Mouse (Mus musculus) hindbrain, embryonic 10.5 days (tissue): ENCODE data around the gene Fcmr. TPM values are rescaled to one million over a fixed set of nuclear protein-coding genes. Genes with fewer than 3 reads are reported as not detected.

ENCODE experiments used
- polyA plus RNA-seq: library from polyadenylated mRNA; unstranded; fragments of >200 nt; fragmentation: Nextera tagmentation; extraction: Ambion mirVana; gene quantifications from 2 replicates; pipeline ENCODE4 v1.2.1, GENCODE M21; 2016

The Fcmr gene
- polyA plus RNA-seq, 1 experiment from 2014 or later, result not detected

Other genes with a start within 250 kb of the Fcmr start
- gene Zp3r, start 236.0 kb upstream of the Fcmr start, polyA plus RNA-seq, result not detected in 2 replicates
- gene C4bp, start 204.0 kb upstream of the Fcmr start, polyA plus RNA-seq, result not detected in 2 replicates
- gene Gm29427, start 149.9 kb upstream of the Fcmr start, polyA plus RNA-seq, result not detected in 2 replicates
- gene Yod1, start 148.3 kb upstream of the Fcmr start, polyA plus RNA-seq, result 11.4 and 13.3 TPM in 2 replicates
- gene Pfkfb2, start 136.4 kb upstream of the Fcmr start, polyA plus RNA-seq, result 5.3 and 6.7 TPM in 2 replicates
- gene AA986860, start 133.7 kb upstream of the Fcmr start, polyA plus RNA-seq, result 0.51 and 0.73 TPM in 2 replicates
- gene Fcamr, start 64.8 kb upstream of the Fcmr start, polyA plus RNA-seq, result not detected in 2 replicates
- not detected in 2 replicates for gene Pigr, start 39.0 kb upstream of the Fcmr start, polyA plus RNA-seq
- not detected in 2 replicates for gene Il24, start 21.8 kb downstream of the Fcmr start, polyA plus RNA-seq
- gene Il20, start 45.8 kb downstream of the Fcmr start, polyA plus RNA-seq, result not detected in 2 replicates
- not detected in 2 replicates for gene Il19, start 74.4 kb downstream of the Fcmr start, polyA plus RNA-seq
- gene Il10, start 154.2 kb downstream of the Fcmr start, polyA plus RNA-seq, result not detected in 2 replicates
- gene Mapkapk2, start 232.2 kb downstream of the Fcmr start, polyA plus RNA-seq, result 47.0 and 51.1 TPM in 2 replicates